Mouse (Mus musculus) thymus, postnatal 25 days (tissue): Measurements from ENCODE around the gene Enox1.

Experiments
- DNase-seq: peaks from one replicate; pipeline ENCODE4 v3.0.0; 2022

Enox1 gene

GRCm38 (mm10) chr14:77585031-77585800, 428.7 kb downstream of the Enox1 start:
- DNase-seq: no peak

GRCm38 (mm10) chr14:77586033-77586432, 429.5 kb downstream of the Enox1 start:
- DNase-seq: no peak

- DNase-seq: no peak
Measured at GRCm38 (mm10) chr14:77587182-77587581, 430.6 kb downstream of the Enox1 start.

- no peak for DNase-seq
Measured at GRCm38 (mm10) chr14:77593136-77593838, 436.7 kb downstream of the Enox1 start.

GRCm38 (mm10) chr14:77596216-77597175, 439.9 kb downstream of the Enox1 start:
- no peak for DNase-seq

- DNase-seq: no peak
Measured at GRCm38 (mm10) chr14:77599016-77599704, 442.6 kb downstream of the Enox1 start.

- DNase-seq: no peak
Measured at GRCm38 (mm10) chr14:77600773-77601172, 444.2 kb downstream of the Enox1 start.

- no peak for DNase-seq
Measured at GRCm38 (mm10) chr14:77601446-77601845, 444.9 kb downstream of the Enox1 start.

GRCm38 (mm10) chr14:77608182-77608839, 451.7 kb downstream of the Enox1 start:
- no peak for DNase-seq

GRCm38 (mm10) chr14:77615201-77615600, 458.6 kb downstream of the Enox1 start:
- no peak for DNase-seq

- DNase-seq: no peak
Measured at GRCm38 (mm10) chr14:77617250-77617649, 460.7 kb downstream of the Enox1 start.

GRCm38 (mm10) chr14:77618131-77618805, 461.7 kb downstream of the Enox1 start:
- DNase-seq: no peak

- DNase-seq: no peak
Measured at GRCm38 (mm10) chr14:77621473-77622264, 465.1 kb downstream of the Enox1 start.

- no peak for DNase-seq
Measured at GRCm38 (mm10) chr14:77626557-77627507, 470.3 kb downstream of the Enox1 start.

GRCm38 (mm10) chr14:77632466-77633171, 476.1 kb downstream of the Enox1 start:
- no peak for DNase-seq

- no peak for DNase-seq
Measured at GRCm38 (mm10) chr14:77633172-77633542, 476.6 kb downstream of the Enox1 start.

- DNase-seq: no peak
Measured at GRCm38 (mm10) chr14:77636931-77637330, 480.4 kb downstream of the Enox1 start.

- DNase-seq: no peak
Measured at GRCm38 (mm10) chr14:77638148-77638547, 481.6 kb downstream of the Enox1 start.

- no peak for DNase-seq
Measured at GRCm38 (mm10) chr14:77638616-77639015, 482.1 kb downstream of the Enox1 start.
